Mouse (Mus musculus): ENCODE results near the gene Selenbp1.
"Not testable (repeated sequence)": the region's sequence is repeated elsewhere in the genome, so short reads cannot be mapped to it uniquely, and the experiment has no call there.

Gene Selenbp1

GRCm38 (mm10) chr3:94932809-94933564, at the start of gene Selenbp1:
Gene Selenbp1 (plus strand): TSS chr3:94933056.
- peak; percentile 62 for DNase-seq

- peak; percentile 86 for DNase-seq
These were observed 46.3 kb upstream of the Selenbp1 start, which contains the start of gene Psmb4 for GRCm38 (mm10) chr3:94886316-94887224. Gene Psmb4 (minus strand): TSS chr3:94886961.

GRCm38 (mm10) chr3:94888595-94888994, 44.3 kb upstream of the Selenbp1 start:
- DNase-seq: no peak

GRCm38 (mm10) chr3:94894076-94894475, 38.8 kb upstream of the Selenbp1 start:
- no peak for DNase-seq

GRCm38 (mm10) chr3:94902747-94903146, 30.1 kb upstream of the Selenbp1 start:
- DNase-seq: peak; percentile 42

GRCm38 (mm10) chr3:94904759-94905158, 28.1 kb upstream of the Selenbp1 start:
- not testable (repeated sequence) for DNase-seq

GRCm38 (mm10) chr3:94906482-94906881, 26.4 kb upstream of the Selenbp1 start:
- no peak for DNase-seq

GRCm38 (mm10) chr3:94911050-94911693, 21.7 kb upstream of the Selenbp1 start:
- DNase-seq: no peak

- no peak for DNase-seq
These were observed 19.1 kb upstream of the Selenbp1 start for GRCm38 (mm10) chr3:94913801-94914200.

GRCm38 (mm10) chr3:94915903-94916741, 16.7 kb upstream of the Selenbp1 start:
- no peak for DNase-seq

GRCm38 (mm10) chr3:94917816-94918361, 15.0 kb upstream of the Selenbp1 start:
- DNase-seq: peak; percentile 22

- no peak for DNase-seq
These were observed 14.0 kb upstream of the Selenbp1 start for GRCm38 (mm10) chr3:94918845-94919244.

GRCm38 (mm10) chr3:94921104-94921503, 11.8 kb upstream of the Selenbp1 start:
- DNase-seq: no peak

GRCm38 (mm10) chr3:94922333-94922732, 10.5 kb upstream of the Selenbp1 start:
- DNase-seq: no peak

- no peak for DNase-seq
These were observed 8.2 kb upstream of the Selenbp1 start for GRCm38 (mm10) chr3:94924688-94925087.

- DNase-seq: not testable (repeated sequence)
These were observed 6.5 kb upstream of the Selenbp1 start for GRCm38 (mm10) chr3:94926301-94926736.

- not testable (repeated sequence) for DNase-seq
These were observed 3.9 kb upstream of the Selenbp1 start for GRCm38 (mm10) chr3:94928979-94929378.

- not testable (repeated sequence) for DNase-seq
These were observed 2.2 kb upstream of the Selenbp1 start for GRCm38 (mm10) chr3:94930386-94931266.

GRCm38 (mm10) chr3:94931427-94932082, 1.3 kb upstream of the Selenbp1 start:
- not testable (repeated sequence) for DNase-seq

- not testable (repeated sequence) for DNase-seq
These were observed 577 bp upstream of the Selenbp1 start for GRCm38 (mm10) chr3:94932279-94932678.
